Mouse (Mus musculus) ZHBTc4 (cell line): ENCODE results near the gene Trim71.
"Not testable (repeated sequence)": the region's sequence is repeated elsewhere in the genome, so short reads cannot be mapped to it uniquely, and the experiment has no call there.

ENCODE experiments used
- DNase-seq: peaks from one replicate; pipeline ENCODE4 v3.0.0-alpha.2; 2011; ENCODE audit warnings: low read depth, low spot score

The Trim71 gene

GRCm38 (mm10) chr9:114526581-114526980 is 37.6 kb downstream of the Trim71 start:
- DNase-seq, result peak; percentile 64

GRCm38 (mm10) chr9:114525891-114526290 is 38.3 kb downstream of the Trim71 start:
- peak; percentile 84 for DNase-seq

GRCm38 (mm10) chr9:114525073-114525633 is 39.0 kb downstream of the Trim71 start:
- peak; percentile 76 for DNase-seq

GRCm38 (mm10) chr9:114522501-114522900 is 41.7 kb downstream of the Trim71 start:
- no peak for DNase-seq

GRCm38 (mm10) chr9:114522041-114522440 is 42.1 kb downstream of the Trim71 start:
- peak; percentile 50 for DNase-seq

- not testable (repeated sequence) for DNase-seq
Observed at GRCm38 (mm10) chr9:114520529-114520928, 43.6 kb downstream of the Trim71 start.

- DNase-seq, result peak; percentile 21
Observed at GRCm38 (mm10) chr9:114518812-114519477, 45.2 kb downstream of the Trim71 start.

GRCm38 (mm10) chr9:114517924-114518497 is 46.2 kb downstream of the Trim71 start:
- DNase-seq, result no peak

- DNase-seq, result peak; percentile 33
Observed at GRCm38 (mm10) chr9:114515364-114515763, 48.8 kb downstream of the Trim71 start, which contains the start of gene C130032M10Rik. TSS of gene C130032M10Rik (plus strand) at chr9:114515697.

- peak; percentile 69 for DNase-seq
Observed at GRCm38 (mm10) chr9:114512831-114513230, 51.3 kb downstream of the Trim71 start.

GRCm38 (mm10) chr9:114509785-114510184 is 54.4 kb downstream of the Trim71 start:
- no peak for DNase-seq

GRCm38 (mm10) chr9:114507421-114507820 is 56.7 kb downstream of the Trim71 start:
- no peak for DNase-seq

GRCm38 (mm10) chr9:114506564-114506963 is 57.6 kb downstream of the Trim71 start:
- DNase-seq, result no peak

- no peak for DNase-seq
Observed at GRCm38 (mm10) chr9:114504816-114505215, 59.4 kb downstream of the Trim71 start, which contains the start of gene Ccr4. TSS of gene Ccr4 (minus strand) at chr9:114504916.

GRCm38 (mm10) chr9:114502711-114503427 is 61.3 kb downstream of the Trim71 start:
- peak; percentile 53 for DNase-seq

GRCm38 (mm10) chr9:114501913-114502312 is 62.3 kb downstream of the Trim71 start:
- no peak for DNase-seq

GRCm38 (mm10) chr9:114501111-114501510 is 63.1 kb downstream of the Trim71 start:
- DNase-seq, result peak; percentile 71

GRCm38 (mm10) chr9:114499783-114500515 is 64.2 kb downstream of the Trim71 start:
- peak; percentile 95 for DNase-seq

- peak; percentile 95 for DNase-seq
Observed at GRCm38 (mm10) chr9:114498218-114498617, 66.0 kb downstream of the Trim71 start.

- DNase-seq, result no peak
Observed at GRCm38 (mm10) chr9:114496469-114496868, 67.7 kb downstream of the Trim71 start.

GRCm38 (mm10) chr9:114487481-114488258 is 76.5 kb downstream of the Trim71 start:
- DNase-seq, result peak; percentile 48
